Mouse (Mus musculus): ENCODE measurements around the gene Tmem170b.
"Not testable (repeated sequence)": the region's sequence is repeated elsewhere in the genome, so short reads cannot be mapped to it uniquely, and the experiment has no call there.

Gene Tmem170b

DNA sequence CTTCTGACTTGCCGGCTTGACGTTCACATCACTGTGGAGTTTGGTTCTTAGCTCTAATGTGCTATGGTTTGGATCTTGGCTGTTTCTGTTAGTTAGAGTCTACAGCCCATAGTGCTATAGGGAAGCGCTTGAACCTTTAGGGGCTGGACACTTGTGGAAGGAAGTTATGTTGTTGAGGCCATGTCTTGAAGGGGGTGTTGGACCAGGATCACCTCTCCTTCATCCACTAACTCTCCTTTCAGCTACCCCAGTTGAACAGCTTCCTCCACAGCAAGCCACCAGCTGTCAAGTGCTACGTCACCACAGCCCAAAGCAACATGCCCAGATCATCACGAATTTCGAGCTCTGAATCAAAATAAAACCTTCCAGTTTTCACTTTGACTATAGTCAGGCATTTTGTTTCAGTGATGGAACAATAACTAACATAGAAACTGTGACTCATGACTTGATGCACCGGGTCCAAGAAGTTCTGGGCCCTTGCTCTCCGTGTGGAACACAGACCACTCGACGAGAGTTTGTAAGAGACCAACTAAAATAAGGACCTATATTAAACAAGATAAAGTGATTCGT is 65.5 kb downstream of the Tmem170b start:
- no peak for DNase-seq

DNA sequence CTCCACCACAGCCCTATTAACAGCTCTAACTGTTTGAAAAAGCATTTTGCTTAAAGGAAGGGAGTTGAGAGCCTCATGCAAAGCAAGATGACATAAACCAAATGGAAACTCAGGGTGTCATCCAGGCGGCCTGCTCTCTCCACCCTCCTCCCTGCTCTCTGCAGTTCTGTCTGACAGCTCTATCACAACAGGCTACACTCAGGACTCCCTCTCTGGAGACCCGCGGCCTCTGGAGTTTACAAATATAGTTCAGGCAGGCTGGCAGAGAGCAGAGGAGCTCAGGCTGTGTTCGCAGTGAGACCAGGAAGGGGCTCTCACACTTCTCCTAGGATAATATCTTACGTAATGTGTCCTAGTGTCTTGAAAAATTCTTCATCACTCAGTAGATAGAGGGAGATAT is 67.2 kb downstream of the Tmem170b start:
- peak in 1 of 2 experiments; percentile 54 for DNase-seq

DNA sequence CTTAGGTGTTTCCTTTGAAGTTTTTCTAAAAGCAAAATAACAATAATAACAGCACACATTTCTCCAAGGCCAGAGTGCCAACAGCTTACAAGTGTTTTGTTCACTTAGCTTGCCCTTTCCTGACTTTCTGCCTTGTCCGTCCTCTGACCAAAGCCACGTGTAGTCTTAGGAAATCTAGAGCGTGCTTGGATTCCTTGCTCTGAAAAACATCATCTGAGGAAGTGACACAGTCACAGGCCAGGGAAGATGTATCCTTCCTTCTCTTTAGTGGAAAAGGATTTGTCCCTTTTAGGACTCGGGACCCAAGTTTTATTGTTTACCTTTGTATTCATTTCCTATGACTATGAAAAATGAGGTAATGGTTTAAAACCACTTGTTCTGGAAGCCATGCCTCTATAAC is 67.8 kb downstream of the Tmem170b start:
- DNase-seq, result no peak

DNA sequence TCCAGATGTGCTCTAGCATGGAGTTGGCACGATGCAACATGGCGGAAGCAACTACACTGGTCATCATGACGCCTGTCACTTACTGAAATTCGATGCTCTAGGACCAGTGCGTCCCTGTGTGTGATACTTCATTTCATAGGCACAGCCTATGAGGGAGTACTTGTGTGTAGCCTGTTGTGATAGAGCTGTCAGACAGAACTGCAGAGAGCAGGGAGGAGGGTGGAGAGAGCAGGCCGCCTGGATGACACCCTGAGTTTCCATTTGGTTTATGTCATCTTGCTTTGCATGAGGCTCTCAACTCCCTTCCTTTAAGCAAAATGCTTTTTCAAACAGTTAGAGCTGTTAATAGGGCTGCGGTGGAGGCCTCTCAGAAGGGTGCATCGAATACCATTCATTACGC is 68.9 kb downstream of the Tmem170b start:
- not testable (repeated sequence) for DNase-seq

DNA sequence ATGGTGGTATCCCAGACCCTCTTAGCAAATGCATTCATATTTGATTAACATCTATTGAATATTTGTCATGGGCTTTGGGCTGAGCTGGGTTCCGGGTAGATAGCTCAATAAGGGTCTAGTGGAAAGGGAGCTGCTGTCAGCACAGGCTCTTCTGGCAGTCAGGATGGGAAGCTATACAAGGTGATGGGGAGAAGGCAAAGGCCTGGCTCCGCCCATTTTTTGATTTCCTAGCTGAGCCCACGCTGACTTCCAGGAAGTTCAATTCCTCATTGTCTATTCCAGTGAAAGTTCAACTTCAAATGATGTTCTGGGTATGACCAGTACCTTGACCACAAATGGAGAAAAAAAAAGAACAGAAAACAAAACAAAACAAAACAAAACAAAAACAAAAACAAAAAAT is 69.8 kb downstream of the Tmem170b start:
- DNase-seq, result no peak

DNA sequence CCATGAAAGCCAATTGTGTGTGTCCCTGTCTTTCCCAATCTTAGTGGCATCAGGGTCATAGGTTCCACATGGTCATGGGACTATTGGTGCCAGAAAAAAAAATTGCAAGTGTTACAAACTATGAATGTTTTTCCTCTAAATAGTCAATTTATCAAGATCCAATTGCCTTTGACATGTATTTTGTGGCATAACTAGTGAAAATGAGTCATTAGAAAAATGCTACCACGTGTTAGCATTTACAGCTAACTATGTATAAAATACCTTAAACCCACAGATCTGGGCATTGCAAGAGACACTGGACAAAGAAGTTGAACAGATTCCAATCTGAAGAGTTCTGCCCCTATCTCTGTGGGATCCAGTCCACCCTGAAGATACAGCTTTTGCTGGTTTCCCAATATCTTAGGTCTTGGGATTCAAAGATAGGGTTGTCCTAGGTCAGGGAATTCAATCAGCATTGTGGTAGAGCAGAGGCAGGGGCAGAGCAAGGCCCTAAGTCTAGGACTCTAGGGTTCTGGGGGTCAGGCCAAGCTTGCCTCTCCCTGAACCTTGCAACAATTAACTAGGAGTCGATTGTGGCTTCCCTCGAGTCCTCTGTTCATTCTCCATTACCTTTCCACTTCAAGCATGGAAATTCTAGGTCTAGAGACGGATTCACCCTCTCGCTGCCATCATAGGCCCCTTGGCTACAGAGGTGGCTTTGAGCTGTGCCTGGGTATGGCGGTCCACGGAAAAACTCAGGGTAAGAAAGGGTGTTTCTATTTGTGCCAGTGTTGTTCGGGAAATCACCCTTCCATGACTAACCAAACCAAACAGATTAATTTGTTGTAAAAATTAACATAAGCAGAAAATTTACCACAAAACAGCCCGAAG is 70.5 kb downstream of the Tmem170b start:
- no peak for DNase-seq

DNA sequence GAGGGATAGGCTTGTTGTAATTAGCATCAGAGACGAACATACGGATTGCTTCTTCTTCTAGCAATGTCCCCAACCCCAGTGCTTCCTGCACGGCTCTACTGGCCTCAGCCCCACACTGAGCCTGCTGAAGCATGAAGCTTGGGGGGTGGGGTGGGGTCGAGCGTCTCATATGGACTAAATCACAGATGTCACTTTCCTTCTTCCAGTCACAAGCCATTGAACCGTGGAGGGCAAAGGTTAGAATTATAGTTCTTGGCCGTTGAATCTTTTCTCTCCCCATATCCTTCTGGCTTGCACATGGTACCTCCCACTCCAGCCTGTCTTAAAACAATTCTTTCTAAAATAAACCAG is 71.1 kb downstream of the Tmem170b start:
- DNase-seq, result peak in 1 of 2 experiments; percentile 68

DNA sequence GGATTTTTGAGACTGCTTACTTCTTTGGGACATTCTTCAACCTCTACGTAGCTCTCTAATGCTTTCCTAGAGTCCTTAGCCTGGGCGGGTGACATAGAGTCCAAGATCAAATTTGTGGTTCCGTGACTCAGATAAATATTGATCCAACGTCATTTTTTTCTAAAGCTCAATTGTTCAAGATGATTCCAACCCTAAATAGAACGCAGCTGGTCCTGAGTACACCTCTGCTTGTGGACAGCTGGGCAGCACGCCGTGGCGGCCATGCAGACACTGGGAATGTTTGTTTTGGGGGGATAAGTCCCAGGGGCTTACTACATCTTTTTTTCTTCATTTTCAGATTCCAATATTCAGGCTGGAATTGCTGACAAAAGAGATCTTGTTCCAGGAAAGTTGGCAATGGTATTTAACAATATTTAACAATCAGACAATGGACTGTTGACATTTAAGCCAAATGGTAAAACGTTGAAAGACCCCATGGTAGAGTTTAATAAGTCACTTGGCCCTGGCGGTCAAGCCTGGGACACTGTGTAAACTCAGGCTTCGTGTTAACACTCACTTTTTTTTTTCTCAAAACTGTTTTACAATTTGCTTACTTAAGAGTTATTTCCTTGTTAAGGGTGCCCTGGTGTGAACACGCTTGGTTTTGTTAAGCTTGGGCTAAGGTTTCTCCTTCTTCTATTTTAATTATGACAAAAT is 75.3 kb downstream of the Tmem170b start:
- no peak for DNase-seq

DNA sequence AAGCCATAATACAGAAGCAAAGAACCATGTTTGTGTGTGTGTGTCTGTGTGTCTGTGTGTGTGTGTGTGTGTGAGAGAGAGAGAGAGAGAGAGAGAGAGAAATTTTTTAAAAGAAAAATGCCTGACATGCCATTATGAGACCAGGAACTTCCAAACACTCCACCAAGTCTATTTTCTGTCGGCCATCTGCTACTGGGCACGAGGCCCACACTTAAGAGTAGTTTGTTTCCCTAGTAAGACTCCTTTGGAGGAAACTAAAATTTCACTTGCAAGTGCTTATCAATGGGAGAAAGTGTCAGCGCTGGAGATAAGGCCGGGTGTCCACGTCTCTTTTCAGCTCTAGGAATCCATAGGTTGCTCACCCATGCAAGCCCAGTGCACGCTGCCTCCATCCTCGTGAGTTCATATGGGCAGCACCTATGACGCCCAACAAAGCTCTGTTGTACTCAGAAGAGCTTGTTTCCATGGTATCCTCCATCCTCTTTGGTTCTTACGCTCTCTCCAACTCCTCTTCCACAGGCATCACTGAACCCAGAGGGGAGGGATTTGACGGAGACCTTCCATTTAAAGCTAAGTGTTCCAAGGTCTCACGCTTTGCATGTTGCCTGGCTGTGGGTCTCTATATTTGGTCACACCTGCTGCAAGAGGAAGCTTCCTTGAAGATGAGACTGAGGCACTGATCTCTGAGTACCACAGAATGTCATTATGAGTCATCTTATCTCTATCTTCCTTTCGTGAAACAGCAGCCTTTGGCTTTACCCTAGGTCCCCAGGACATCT is 76.8 kb downstream of the Tmem170b start:
- no peak for DNase-seq

DNA sequence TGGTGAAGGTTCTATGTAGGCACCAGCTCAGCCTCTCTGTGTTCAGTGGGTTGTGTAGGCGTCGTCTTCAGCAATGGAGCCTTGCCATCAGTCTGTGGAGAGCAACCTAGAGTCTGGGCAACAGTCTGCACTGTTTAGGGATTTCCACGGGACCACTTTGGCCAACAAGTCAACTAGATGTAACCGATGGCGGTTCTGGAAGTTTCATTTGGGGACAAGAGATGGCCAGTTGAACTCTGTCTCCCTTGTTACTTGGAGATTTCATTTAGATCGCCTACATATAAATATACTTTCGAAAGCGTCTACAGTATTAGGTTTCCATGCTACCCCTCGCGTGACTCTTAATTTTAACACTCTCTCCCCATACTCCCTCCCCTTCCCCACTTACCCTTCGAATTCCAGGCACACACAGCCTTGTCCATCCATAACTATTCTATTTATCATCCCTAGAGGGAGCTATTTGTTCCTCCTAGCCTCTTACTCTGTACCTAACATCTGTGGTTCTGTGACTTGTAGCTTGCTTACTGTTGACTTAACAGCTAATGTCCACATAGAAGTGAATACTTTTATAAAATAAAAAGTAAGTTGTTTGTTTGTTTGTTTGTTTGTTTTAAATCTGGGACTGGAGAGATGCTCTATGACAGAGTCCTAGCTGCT is 77.8 kb downstream of the Tmem170b start:
- DNase-seq, result no peak

DNA sequence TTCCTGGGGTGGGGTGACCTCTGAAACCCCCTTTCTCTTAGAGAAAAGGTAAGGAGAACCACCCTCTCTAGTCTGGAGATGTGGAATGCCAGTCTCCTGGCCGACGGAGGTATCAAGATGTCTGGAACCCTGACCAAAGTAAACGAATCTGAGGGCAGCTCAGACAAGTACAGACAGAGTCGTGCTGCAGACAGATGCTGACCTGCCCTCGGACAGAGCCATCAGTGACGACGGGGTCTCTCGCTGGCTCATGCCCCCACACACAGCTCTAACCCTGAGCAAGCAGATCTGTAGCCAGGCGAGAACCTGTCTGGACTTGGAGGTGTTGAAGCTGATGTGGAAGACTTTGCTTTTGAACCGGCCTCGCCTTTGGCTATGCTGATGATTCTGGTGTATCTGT is 79.8 kb downstream of the Tmem170b start:
- no peak for DNase-seq

DNA sequence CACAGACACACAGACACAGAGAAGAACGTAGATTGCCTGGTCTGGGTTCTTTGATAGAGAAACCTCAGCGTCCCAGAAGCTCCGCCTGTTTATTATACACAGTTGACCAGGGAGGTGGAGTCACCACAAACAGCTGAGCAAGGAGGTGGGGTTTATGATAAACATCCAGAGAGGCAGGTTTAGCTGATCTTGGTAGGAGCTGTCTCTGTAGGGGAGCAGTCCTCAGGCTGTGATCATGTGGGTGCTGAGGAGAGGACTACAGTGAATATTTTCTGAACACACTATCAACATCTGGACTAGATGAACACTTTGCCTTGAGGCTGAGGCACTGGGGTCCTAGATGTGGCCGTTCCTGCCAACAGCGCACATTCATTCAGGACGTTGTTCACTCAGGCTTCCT is 83.3 kb downstream of the Tmem170b start:
- no peak for DNase-seq

DNA sequence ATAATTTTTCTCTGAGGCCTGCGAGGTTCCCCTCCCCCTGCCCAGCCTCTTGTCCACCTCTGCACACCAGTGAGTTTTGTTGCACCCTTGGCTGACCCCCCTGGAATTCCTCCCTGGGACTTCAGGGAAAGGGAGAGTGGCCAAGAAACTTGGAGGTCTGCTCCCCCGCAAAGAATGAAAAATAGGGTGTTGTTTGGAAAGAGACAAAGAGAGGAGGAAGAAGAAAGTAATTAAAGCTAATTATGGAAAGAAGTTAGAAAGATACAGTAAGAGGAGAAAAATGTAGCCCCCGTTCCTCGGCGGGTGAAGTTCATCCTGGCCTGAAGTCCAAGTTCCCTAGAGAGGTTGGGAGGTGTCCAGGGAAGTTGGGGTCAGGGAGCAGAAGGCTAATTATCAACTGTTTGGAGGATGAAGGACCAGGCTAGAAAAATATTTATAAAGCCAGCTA is 83.9 kb downstream of the Tmem170b start:
- DNase-seq, result peak; percentile 66 to 82

Data from lung, postnatal 4 days (tissue).